Mouse (Mus musculus) kidney, adult 2 months (tissue): ENCODE measurements around the gene Hoxc11. TPM values are rescaled to one million over a fixed set of nuclear protein-coding genes. Genes with fewer than 3 reads are reported as not detected.

Experiments used
- DNase-seq: peaks from one replicate; pipeline ENCODE4 v3.0.0; 2021
- H3K27ac ChIP-seq: fragments of 200-500 bp; 2 replicates; pipeline ENCODE4 v1.5.1; 2012; ENCODE audit warnings: low read depth, low read length, control low read depth, inconsistent platforms; ENCODE audit not compliant: insufficient read depth
- H3K27me3 ChIP-seq: fragments of 200-500 bp; replicated peaks from 2 replicates; pipeline ENCODE4 v1.6.1; 2012; ENCODE audit warnings: mild to moderate bottlenecking, moderate library complexity, low read length, inconsistent platforms; ENCODE audit not compliant: control insufficient read depth, insufficient read depth
- H3K36me3 ChIP-seq: fragments of 200-500 bp; 2 replicates; pipeline ENCODE4 v1.6.1; 2012; ENCODE audit warnings: mild to moderate bottlenecking, moderate library complexity, low read length, inconsistent platforms; ENCODE audit not compliant: control insufficient read depth, insufficient read depth
- H3K4me1 ChIP-seq: fragments of 200-500 bp; 2 replicates; pipeline ENCODE4 v1.6.1; 2011; ENCODE audit warnings: low read length; ENCODE audit not compliant: control insufficient read depth, insufficient read depth
- H3K4me3 ChIP-seq: fragments of 200-500 bp; 2 replicates; pipeline ENCODE4 v1.5.1; 2011; ENCODE audit warnings: mild to moderate bottlenecking, low read depth, low read length, control low read depth; ENCODE audit not compliant: insufficient read depth
- CTCF ChIP-seq: fragments of 200-500 bp; conservative IDR thresholded peaks from 2 replicates; pipeline ENCODE4 v1.5.1; 2011; ENCODE audit warnings: low read depth, mild to moderate bottlenecking, control low read depth, low read length, moderate library complexity, mixed read lengths; ENCODE audit not compliant: insufficient read depth, insufficient read length
- POLR2A ChIP-seq: fragments of 200-500 bp; IDR thresholded peaks from one replicate; pipeline ENCODE4 v1.6.1; 2011; ENCODE audit warnings: low read depth, low read length, control low read depth
- WGBS: fragments of 180-500 bp; shearing (Covaris S2); methylation state at CpG from one replicate; pipeline ENCODE4 v1.1.7; 2018; 5-methylcytosine and 5-hydroxymethylcytosine counted together
- polyA plus RNA-seq: library from polyadenylated mRNA; depleted of rRNA; stranded (reverse); fragments of >200 nt; gene quantifications from 2 replicates; pipeline ENCODE4 v1.2.3, GENCODE M21; 2012

Gene Hoxc11
- polyA plus RNA-seq, 1 experiment: 0.25 TPM

DNA sequence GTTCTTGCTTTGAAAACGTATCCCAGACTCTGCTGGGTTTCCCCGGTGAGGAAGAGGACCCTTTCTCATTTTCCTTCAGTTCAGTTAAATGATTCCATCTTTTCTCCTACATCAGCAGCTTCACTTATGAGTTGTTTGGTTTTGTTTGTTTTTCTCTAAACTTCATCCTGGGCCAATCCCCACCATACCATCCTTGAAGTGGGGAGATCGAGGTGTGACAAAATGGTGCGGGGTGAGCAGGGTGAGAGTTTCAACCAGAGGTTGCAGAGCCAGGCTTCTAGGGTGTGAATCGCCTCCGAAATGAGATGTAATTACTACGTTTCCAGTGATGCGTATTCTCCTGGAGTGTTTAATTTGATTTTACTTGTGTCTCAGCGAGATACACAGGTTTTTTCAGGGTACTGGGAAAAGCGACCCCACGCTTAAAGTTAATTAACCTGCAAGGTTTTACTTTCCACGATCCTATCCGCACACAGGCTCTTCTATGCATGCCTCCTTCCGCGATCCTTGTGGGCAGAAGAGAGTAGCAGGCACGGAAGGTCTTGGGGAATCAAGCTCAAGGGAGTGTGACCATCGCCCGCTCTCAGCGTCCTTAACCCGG, 36.2 kb upstream of the Hoxc11 start:
- Histone ChIP-seq H3K36me3 (no peaks in the 10 kb centered on the region), H3K4me1 (no peaks in the 10 kb centered on the region), H3K4me3 (no peak overlapping the region), H3K27me3 (peaks cover 26% of the 10 kb centered on the region), H3K27ac (no peak overlapping the region)
- WGBS: 6% methylated on average over 20 of the region's 20 CpGs
- DNase-seq: no peak
- TF ChIP-seq CTCF (no peak), POLR2A (no peak)

DNA sequence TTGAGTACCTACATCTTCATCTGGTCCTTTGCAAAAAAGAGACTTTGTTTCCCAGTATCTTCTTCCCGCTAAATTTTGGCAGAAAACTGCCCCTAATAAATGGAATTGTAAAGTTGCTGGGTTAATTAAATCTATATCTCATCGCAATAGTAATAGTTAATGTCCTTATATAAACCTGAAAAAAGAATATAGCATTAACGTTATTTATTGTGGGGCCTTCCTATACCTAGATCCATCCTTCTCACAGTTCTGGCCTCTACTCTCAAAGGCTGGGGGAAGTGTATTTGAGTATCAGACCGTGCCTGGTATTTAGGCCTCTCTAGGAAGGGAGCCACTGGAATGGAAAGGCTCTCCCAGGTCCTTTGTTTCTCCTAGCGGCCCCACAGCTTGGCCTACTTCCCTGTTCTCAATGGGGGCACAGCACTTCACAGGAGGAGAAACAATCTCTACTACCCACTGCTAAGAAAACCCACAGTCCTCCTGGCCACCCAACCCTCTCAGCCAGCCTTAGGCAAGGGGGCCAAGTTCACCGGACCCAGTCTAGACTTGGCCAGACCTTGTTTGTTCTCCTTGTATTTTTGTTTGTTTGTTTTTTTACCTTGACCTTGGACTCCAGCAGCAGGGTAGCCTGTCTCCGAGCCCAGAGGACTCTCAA, 35.5 kb upstream of the Hoxc11 start:
- no peaks in the 10 kb centered on the region for H3K4me1 ChIP-seq
- no peak overlapping the region for H3K4me3 ChIP-seq
- no peak overlapping the region for H3K27ac ChIP-seq
- WGBS: 4% methylated on average over 7 of the region's 7 CpGs
- no peak for DNase-seq
- H3K27me3 ChIP-seq: peaks cover 26% of the 10 kb centered on the region
- no peaks in the 10 kb centered on the region for H3K36me3 ChIP-seq
- TF ChIP-seq POLR2A (no peak), CTCF (no peak)

DNA sequence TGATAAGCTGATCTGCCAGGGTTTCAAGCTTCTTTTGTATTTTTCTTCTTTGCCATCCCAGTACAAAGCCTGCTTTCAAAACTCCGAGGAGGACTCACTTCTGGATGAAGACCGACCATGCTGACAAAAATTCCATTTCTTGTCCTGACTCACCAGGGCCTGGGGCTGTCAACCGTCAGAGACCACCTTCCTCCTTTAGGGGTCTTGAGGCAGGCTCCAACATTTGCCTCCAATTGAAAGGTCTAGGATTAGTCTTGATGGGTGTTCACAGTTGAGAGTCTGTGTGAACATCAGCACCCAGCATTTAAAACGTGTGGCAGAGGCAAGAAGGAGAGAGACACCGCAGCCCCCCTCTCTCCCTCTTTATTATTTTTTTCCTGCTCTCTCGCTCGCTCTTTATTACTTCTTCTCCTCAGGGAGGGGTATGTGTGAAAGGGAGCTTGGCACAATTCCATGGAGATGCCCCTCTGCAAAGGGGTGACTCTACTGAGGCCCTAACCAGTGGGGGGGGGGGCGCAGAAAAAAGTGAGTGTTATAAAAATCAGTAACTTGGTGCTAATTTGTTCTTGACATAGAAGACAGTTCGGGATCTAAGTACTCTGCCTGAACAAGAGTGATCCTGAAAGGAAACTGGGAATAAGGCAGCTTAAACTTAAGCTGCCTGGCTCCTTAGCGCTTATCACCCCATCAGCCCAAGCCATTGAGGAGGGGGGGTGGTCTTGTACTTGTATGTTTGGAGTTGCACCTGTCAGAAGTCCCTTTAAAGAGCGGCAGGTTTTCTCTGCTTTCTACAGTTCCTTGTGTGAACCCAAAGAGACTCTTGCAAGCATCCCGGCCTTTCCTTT, 34.7 kb upstream of the Hoxc11 start:
- peaks cover 26% of the 10 kb centered on the region for H3K27me3 ChIP-seq
- no peak for TF ChIP-seq CTCF
- TF ChIP-seq POLR2A: no peak
- no peaks in the 10 kb centered on the region for H3K4me1 ChIP-seq
- WGBS: 8% methylated on average over 12 of the region's 12 CpGs
- no peaks in the 10 kb centered on the region for H3K36me3 ChIP-seq
- H3K27ac ChIP-seq: no peak overlapping the region
- no peak overlapping the region for H3K4me3 ChIP-seq
- DNase-seq: no peak

DNA sequence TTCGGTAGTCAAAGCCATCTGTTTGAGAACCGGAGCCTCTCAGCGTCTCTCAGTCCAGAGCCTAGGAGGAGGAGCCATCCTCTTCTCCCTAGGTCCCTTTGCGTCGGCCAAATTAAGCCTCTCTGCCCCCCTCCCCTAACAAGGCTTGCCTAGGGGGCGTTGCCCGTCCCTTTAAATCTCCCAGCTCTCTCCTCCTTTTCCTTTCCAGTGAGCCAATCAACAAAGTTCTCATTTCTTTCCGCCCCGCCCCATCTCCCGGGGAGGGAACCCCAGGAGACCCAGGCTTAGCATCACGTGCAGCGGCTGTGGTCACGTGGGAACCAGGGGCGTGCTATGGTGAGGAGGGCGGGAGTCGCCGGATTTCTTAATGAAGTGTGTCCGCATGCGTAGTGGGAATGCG, 33.6 kb upstream of the Hoxc11 start:
- WGBS: 2% methylated on average over 20 of the region's 20 CpGs
- Histone ChIP-seq H3K36me3 (no peaks in the 10 kb centered on the region), H3K27ac (no peak overlapping the region), H3K27me3 (peaks cover 26% of the 10 kb centered on the region), H3K4me1 (no peaks in the 10 kb centered on the region), H3K4me3 (no peak overlapping the region)
- peak; percentile 59 for DNase-seq
- no peak for TF ChIP-seq POLR2A
- no peak for TF ChIP-seq CTCF

DNA sequence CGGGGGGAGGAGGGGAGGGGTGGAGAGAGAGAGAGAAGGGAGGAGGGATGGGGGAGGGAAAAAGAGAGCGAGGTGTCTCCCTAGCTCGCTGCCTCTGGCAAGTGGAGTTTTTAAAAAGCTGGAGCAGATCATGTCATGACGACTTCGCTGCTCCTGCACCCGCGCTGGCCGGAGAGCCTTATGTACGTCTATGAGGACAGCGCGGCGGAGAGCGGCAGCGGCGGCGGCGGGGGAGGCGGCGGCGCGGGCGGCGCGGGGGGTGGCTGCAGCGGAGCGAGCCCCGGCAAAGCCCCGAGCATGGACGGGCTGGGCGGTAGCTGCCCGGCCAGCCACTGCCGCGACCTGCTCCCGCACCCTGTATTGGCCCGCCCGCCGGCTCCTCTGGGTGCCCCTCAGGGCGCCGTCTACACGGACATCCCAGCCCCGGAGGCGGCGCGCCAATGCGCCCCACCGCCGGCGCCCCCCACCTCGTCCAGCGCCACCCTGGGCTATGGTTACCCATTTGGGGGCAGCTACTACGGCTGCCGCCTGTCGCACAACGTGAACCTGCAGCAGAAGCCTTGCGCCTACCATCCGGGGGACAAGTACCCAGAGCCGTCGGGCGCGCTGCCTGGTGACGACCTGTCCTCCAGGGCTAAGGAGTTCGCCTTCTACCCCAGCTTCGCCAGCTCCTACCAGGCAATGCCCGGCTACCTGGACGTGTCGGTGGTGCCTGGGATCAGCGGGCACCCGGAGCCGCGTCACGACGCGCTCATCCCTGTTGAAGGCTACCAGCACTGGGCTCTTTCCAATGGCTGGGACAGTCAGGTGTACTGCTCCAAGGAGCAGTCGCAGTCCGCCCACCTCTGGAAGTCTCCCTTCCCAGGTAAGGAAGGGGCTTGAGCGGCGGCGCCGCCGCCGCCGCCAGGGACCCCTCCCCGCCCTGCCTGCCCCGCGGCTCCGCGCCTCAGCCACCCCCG, 32.9 kb upstream of the Hoxc11 start, which contains the start of gene Hoxc13:
TSS of gene Hoxc13 (plus strand) at position 51 of the 959 bp plus-strand sequence.
- Histone ChIP-seq H3K27ac (no peak within 1 kb of the TSS), H3K36me3 (no peaks in the 10 kb centered on the region), H3K4me1 (no peaks in the 10 kb centered on the region), H3K27me3 (peaks cover 25% of the 10 kb centered on the region), H3K4me3 (no peak within 1 kb of the TSS)
- TF ChIP-seq POLR2A (no peak), CTCF (no peak)
- DNase-seq: no peak
- WGBS: 2% methylated on average over 79 of the region's 88 CpGs

DNA sequence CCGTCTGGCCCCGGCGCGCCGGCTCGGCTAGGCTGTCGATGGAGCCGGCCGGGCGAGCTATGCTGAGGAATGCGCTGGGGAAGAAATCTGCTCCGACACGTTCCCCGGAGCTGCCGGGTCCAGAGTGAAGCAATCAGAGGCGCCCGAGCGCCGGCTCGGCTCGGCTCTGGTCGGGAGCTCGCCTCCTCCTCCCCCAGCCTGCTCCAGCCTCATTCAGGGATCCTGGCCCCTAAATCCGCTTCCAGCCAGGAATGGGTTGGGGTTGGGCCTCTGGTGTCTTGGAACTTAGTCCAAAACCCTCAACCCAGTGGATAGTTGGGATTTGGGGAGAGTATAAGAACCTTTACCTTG, 32.2 kb upstream of the Hoxc11 start:
- 1% methylated on average over 24 of the region's 24 CpGs for WGBS

More for the DNA sequence above, 32.2 kb upstream of the Hoxc11 start:
- Histone ChIP-seq H3K27me3 (peaks cover 25% of the 10 kb centered on the region), H3K4me1 (no peaks in the 10 kb centered on the region), H3K27ac (no peak overlapping the region), H3K4me3 (no peak overlapping the region), H3K36me3 (no peaks in the 10 kb centered on the region)
- TF ChIP-seq CTCF: no peak
- no peak for TF ChIP-seq POLR2A
- no peak for DNase-seq
